Mouse (Mus musculus) thymus, postnatal 10 days (tissue): ENCODE measurements around the gene Klk15.
"Not testable (repeated sequence)": the region's sequence is repeated elsewhere in the genome, so short reads cannot be mapped to it uniquely, and the experiment has no call there.

ENCODE experiments used
- DNase-seq, 2 experiments: peaks; one replicate each; pipeline ENCODE4 v3.0.0; 2021; ENCODE audit warnings: low spot score in 2 of 2

The Klk15 gene

DNA sequence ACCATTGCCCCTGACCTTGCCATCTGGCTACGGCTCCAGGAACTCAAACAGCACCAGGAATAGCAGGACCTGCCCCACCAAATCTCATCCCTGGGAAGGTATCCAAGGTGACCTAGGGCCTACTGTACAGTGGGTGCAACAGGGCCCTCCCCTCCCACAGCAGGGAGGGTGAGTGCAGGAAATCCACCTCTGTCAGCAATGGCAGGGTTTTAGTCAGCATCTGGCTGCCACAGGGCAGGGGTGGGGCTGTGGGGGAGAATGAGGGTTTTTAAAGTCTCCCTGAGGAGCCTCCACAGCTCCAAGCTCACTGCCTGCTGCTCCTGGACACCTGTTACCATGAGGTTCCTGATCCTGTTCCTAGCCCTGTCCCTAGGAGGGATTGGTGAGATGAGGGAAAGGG is 42.2 kb downstream of the Klk15 start, which contains the start of gene Klk1b9:
TSS of gene Klk1b9 (plus strand) at position 301 of the 400 bp plus-strand sequence.
- not testable (repeated sequence) for DNase-seq

DNA sequence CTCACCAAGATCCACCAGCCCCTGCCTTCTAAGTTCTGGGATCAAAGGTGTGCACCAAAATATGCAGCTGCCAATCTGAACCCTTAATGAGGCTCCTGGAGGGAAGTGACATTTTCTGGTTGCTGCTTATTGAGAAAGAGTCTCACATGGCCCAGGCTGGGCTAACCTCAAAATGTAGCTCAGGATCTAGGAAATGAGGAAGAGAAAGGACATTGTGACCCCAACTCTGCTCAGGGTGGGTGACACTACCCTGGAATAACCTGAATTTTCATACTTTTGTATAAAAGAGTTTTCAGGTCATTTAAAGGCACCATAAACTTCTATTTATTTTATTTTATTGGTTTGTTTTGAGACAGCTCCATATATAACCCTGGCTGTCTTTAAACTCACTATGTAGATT is 52.1 kb downstream of the Klk15 start:
- no peak for DNase-seq
